Mouse (Mus musculus) megakaryocyte-erythroid progenitor cell, adult 5-6 weeks (primary cell): ENCODE measurements around the gene Snph. TPM values are rescaled to one million over a fixed set of nuclear protein-coding genes. Genes with fewer than 3 reads are reported as not detected.
A peak's percentile ranks its signal among the peaks of the same experiment; 100 is the strongest.
"Not testable (repeated sequence)": the region's sequence is repeated elsewhere in the genome, so short reads cannot be mapped to it uniquely, and the experiment has no call there.

Experiments used
- ATAC-seq: replicated peaks from 2 replicates; pipeline ENCODE4 v1.8.0; 2016; ENCODE audit warnings: mild to moderate bottlenecking, inconsistent platforms; ENCODE audit not compliant: severe bottlenecking, poor library complexity, low FRiP score, low TSS enrichment
- total RNA-seq, 2 experiments: library from RNA; stranded (forward) in 1 of 2; stranded (reverse) in 1 of 2; fragments of 200-1000, 215-1000 nt in 1 of 2; fragments of >200 nt in 1 of 2; fragmentation: Nextera tagmentation in 1 of 2; gene quantifications; 2 replicates each; pipeline ENCODE4 v1.2.3; 2014 to 2017

The Snph gene
- total RNA-seq (2014; fragmentation: Nextera tagmentation): not detected in 2 replicates
- total RNA-seq (2017): not detected in 2 replicates

GRCm38 (mm10) chr2:151632159-151632814 is at the start of gene Snph:
Gene Snph (minus strand): TSS chr2:151632593.
- peak; percentile 66; the same call in 1 of the 2 replicates for ATAC-seq

DNA sequence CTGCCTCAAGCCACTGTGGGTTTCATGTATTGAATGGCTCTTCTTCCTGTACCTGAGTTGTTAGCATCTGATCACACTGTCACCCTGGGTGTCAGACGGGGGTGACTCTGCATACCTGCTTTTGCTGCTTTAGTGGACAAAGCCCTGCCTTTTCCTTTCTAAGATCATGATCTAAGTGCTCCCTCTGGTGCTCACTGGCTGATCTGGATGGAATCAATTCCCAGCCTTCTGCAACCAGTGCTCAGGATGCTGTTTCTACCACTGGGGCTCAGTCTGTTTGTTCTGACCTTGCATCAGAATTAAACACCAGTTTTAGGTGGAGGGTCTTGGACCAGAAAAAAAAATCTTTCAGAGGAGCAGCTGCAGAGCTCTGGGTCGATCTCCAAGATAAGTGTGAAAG is 43.8 kb upstream of the Snph start:
- ATAC-seq: no peak

DNA sequence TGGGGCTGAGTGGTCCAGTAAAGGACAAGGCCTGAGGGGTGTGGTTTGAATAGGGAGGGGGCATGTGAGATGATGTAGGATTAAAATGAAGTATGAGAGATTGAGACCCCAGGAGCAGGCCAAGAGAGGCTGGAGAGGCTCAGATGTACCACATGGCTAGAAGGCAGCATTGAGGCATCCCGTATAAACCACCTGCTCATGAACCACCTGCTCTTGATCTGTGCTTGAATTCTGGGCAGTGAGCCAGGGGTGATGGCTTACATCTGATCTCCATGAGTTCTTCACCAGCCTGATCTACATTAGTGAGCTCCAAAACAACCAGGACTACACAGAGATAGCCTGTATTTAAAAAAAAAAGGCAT is 38.6 kb upstream of the Snph start:
- ATAC-seq: peak; percentile 45; the same call in 1 of the 2 replicates

- peak; percentile 79 for ATAC-seq
These were observed 37.9 kb upstream of the Snph start for GRCm38 (mm10) chr2:151670026-151670967.

DNA sequence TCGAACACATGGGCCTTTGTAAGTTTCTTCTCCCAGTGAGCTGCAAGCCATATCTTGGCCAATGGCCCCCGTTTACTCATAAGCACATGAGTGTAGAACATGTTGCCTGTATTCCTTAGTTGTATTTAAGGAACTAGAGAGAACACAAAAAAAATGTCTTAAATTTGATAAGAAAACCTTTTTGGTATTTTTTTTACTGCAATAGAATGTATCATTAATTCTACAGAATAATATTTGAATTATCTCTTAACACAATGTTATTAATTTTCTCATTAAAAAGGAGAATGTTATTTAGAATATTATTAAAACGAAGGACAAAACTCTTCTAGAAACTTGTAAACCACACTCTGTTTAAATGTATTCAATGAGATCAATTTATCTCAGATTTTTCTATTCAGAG is 36.0 kb upstream of the Snph start, which contains the start of gene Rad21l:
TSS of gene Rad21l (minus strand) at position 101 of the 400 bp plus-strand sequence.
- no peak for ATAC-seq

- ATAC-seq: no peak
These were observed 19.7 kb upstream of the Snph start for GRCm38 (mm10) chr2:151652053-151652452.

DNA sequence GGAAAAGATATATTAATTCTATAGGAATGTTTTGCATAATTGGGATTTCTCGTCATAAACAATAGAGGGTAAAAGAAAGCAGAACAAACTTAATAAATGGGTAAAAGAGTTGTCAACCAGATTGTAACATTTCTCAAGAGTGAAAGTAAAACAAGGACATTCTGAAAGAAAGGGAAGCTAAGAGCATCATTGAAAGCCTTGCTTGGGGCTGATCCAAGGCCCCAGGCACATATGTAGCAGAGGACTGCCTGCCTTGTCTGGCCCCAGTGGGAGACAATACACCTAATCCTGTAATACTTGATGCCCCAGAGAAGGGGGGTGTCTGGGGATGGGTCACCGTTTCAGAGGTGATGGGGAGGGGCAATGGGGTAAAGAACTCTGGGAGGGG is 3.6 kb upstream of the Snph start:
- ATAC-seq: no peak

- no peak for ATAC-seq
These were observed 3.1 kb upstream of the Snph start for GRCm38 (mm10) chr2:151635362-151636014.

DNA sequence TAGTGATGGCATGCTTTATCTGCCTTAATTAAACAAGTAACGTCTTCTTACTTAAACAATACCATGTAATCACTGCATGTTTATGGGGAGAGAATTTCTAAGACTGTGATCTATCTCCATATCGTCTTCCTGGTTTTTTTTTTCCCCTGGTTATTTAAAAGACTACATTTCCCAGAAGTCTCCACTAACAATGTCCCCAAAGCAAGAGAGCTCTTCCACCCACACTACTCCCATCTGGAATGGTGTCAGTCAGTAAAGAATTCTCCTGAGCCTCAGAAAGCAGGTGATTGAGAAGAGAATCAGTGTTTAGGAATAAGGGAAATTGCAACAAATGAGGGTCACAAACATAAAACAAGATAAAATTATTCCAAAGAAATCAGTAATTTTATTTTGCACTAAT is 2.5 kb upstream of the Snph start:
- no peak for ATAC-seq

- no peak for ATAC-seq
These were observed 589 bp upstream of the Snph start for GRCm38 (mm10) chr2:151632982-151633381.

DNA sequence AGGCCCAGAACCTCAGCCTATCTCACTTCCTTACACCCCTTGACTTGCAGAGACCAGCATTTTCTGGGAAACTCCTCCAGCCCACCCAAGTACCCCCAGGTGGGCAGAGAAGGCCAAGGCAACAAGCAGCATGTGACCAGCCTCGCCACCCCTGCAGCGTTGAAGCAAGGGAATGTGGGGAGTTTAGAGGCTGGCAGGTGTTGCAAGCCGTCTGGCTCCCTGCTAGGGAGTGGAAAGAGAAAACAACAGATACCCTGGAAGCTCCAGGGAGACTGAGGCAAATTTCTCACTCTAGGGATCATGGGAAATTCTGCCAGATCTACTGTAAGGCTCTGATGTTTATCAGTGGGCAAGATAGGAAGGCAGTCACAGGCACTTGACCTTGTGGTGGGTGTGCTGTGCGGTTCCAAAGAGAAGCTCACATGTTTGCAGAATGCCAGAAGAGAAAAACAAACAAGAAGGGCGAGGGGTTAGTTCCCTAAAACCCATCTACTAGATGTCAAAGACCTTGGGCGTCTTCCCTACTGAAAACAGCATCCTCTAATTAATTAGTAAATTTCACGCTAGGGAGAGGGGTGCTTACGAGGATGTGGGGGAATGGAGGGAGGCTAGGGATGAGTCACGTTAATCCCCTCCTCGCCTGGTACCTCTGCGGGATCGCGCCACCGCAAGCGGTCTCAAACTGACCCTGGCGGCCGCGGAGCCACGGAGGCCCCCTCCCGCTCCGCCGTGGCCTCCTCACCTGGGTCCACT is 811 bp downstream of the Snph start:
- ATAC-seq: 0 out of 2 replicates have a peak, but pooled peaks have one; percentile 43

DNA sequence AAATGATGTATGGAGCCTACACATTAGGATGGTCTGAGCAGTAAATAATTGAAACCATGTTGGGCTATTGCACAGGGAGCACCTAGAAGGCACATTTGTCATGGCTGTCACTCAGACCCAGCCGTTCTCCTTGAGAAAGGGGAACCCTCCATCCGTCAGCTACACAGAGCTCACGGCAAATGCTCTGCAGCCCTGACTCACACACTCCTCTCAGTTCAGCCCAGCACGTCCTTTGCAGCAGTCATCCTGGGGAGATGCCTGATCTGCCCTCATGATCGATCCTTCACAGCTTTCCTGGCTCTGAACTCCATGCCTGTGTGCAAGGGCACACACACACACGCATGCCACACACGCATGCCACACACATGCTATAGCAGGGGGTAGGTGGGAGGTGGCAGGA is 3.1 kb downstream of the Snph start:
- no peak for ATAC-seq

- ATAC-seq: no peak
These were observed 4.4 kb downstream of the Snph start for GRCm38 (mm10) chr2:151628011-151628410.

DNA sequence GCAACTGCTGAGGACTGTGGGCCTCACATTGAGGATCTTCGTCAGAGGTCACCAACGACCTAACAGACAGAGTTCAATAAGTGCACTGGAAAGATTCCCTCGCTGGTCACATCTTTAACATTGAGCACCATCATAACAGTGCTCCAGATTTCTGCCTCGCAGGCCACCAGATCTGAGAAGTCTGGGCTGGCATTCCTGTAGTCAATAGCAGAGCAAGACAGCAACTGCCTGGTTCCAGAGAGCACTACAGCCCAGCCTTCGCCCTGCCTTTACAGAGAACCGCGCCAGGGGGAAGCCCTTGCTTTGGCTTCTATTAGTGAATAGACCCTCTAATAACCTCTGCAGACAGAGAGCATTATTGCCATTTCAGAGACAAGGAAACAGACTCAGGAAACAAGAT is 6.1 kb downstream of the Snph start:
- no peak for ATAC-seq

- ATAC-seq: no peak
These were observed 8.6 kb downstream of the Snph start for GRCm38 (mm10) chr2:151623776-151624175.

- ATAC-seq: no peak
These were observed 15.7 kb downstream of the Snph start for GRCm38 (mm10) chr2:151616551-151617329.

- ATAC-seq: not testable (repeated sequence)
These were observed 16.6 kb downstream of the Snph start for GRCm38 (mm10) chr2:151615779-151616178.

DNA sequence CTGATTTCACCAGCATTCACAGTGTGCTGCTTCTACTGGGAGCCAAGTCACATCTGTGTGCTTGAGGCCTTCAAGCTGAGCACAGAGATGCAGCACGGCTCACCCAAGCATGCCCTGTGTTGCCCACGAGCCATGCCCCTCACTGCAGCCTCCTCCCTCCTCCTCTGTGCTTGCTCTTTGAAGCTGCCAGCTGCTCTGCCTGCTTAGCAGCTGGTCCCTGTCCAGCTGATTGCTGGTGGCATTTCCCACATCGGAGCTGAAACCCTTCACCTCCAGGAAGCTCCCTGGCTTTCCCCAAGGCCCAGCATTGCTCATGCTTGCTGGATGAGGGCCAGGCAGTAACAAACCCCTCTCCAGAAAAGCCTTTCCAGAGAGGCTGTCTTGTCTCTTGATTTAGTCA is 22.4 kb downstream of the Snph start:
- no peak for ATAC-seq

DNA sequence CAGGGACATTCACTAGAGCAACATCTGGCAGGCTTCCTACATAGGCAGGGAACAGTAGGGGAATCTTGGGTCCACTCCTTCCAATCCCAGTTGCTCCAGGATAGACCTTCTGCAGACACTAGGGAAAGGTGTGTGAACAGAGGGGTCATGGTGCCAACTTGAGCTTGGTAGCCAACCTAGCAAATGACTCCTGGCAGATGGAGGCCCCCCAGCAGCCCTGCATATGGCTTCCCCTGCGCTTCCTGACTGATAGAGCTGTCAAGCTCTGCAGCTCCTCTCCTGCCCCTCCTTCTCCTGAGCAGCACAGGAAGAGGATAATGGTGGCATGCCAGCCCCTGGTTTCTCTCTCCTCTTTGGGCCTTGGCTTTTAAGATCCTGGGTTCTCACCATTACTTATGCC is 24.0 kb downstream of the Snph start:
- no peak for ATAC-seq
